Mouse (Mus musculus) ZHBTc4 (cell line): Measurements from ENCODE around the gene Nup210l.
A peak's percentile ranks its signal among the peaks of the same experiment; 100 is the strongest.
"Not testable (repeated sequence)": the region's sequence is repeated elsewhere in the genome, so short reads cannot be mapped to it uniquely, and the experiment has no call there.

Experiments used
- DNase-seq: peaks from one replicate; pipeline ENCODE4 v3.0.0-alpha.2; 2011; ENCODE audit warnings: low read depth, low spot score

Nup210l gene

DNA sequence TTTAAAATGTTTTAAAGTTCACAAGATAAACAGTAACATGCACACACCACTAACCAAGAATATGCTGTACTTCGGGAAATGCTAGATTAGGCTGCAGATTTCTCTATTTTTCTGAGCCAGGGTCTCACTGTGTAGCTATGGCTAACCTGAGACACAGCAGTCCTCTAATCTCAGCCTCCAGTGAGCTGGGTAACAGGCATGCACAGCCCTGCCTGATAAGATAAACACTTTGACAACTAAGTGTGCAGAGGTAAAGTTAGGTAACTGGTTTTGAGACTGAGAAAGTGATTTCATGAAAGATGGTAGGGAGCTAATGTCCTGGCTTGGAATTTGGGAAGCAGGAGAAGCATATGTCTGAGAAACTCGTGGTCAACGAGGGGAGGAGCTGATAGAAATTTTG is 9.5 kb upstream of the Nup210l start:
- no peak for DNase-seq

DNA sequence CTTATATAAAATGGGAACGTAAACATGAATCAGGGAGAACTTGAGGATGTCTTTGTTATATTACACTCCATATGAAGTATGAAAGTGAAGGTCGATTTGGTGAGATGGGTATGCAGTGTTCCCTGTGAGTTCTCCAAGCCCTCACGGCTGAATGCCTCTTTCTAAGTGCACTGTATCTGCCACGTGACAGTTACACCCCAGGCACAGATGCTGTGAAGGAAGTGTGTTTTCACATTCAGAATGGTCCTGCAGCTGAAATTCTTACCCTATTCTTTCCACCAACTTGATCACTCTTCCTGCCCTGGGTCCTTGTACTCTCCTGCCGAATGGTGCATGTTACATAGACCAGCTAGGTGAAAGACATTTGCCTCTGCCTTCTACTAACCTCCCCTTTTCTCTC is 6.0 kb upstream of the Nup210l start:
- no peak for DNase-seq

DNA sequence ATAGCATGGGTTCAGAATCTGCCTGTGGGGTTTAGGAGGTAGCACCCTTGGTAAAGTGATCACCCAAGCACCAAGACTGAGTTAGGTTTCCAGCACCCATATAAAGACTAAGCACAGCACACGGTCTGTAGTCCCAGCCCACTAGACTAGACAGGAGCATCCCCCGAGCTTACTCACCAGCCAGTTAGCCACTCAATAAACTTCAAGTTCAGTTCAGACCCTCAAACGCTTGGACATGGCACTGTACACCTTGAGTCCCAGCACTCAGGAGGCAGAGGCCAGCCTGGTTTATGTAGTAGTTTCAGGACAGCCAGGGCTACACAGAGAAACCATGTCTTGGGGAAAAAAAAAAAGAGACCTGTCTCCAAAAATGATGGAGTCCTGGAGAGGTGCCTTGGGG is 2.9 kb upstream of the Nup210l start:
- no peak for DNase-seq

DNA sequence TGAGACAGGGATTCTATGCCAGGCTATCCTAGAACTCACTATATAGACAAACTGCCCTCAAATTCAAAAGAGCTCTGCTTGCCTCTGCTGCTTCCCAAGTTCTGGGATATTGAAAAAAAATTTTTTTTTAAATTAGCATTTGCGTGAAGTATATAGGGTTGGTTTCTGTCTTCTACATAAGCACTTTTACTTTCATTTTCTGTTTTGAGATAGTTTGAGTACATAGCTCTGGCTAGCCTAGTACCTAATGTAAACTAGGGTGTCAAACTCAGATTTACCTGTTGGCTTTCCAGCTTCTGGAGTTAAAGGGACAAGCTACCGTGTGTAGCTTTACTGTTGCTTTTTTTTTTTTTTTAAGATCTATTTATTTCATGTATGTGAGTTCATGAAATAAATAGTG is 2.3 kb upstream of the Nup210l start:
- no peak for DNase-seq

DNA sequence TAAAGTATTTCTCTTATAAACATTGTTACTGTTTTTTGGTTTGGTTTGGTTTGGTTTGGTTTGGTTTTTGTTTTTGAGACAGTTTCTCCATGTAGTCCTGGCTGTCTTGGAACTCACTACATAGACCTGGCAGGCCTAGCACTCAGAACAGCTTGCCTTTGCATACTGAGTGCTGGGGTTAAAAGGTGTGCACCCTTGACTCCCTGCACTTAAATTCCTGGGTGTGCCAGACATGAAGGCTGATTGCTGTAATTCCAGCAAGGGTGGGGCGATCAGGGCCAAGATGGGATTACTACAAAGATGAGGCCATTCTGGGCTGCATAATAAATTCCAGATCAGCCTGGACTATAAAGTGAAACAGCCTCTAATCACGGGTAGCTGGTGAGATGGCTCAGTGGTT is 1.7 kb upstream of the Nup210l start:
- peak; percentile 81 for DNase-seq

DNA sequence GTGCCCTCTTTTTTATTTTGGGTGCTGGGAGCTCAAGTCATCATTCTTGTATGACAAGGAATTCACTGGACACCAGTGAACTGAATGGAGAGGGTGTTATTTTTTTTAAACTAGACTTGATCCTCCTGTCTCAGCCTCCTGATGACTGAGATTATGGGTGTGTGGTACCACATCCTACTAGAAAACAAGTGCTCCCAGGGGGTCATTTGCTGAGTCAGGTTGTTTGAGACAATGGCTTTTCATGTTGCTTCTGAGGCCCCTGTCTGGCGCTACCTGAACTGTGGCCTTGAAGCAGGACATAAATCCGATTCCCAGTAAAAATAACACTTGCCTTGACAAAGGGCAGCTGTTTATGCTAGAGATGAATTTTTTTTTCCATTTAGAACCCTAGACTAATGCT is 756 bp upstream of the Nup210l start:
- no peak for DNase-seq

DNA sequence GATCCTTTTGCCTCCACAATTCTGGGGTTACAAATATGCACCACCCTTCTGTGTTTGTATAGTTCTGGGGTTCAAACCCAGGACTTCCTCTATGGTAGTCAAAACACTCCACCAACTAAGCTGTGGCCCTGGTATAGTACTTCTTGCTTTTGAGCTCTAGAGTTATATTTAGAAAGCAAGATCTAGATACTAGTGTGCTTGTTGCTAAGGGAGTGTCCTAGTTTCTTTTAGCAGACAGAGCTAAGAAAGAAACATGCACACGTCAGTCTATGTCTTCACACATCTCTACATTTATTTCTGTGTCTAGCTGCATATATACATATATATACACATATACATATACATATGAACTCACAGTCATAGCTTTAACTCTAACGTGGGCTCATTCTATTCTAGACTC is 7.8 kb downstream of the Nup210l start:
- no peak for DNase-seq

DNA sequence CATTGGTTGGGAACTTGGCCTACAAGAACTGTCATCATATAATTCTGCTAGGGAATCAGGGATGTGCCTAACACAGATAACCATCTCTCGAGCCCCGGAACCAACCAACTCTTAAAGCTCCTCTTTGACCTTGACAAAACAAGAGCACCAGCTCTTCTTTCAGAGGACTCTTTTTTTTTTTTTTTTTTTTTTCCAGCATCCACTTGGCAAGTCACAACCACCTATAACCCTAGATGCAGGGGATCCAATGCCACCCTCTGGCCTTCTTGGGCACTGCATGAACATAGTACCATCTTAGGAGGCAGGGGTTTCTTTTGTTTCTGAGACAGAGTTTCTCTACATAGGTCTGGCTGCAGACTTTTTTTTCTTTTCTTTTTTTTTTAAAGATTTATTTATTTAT is 10.4 kb downstream of the Nup210l start:
- DNase-seq: peak; percentile 65

DNA sequence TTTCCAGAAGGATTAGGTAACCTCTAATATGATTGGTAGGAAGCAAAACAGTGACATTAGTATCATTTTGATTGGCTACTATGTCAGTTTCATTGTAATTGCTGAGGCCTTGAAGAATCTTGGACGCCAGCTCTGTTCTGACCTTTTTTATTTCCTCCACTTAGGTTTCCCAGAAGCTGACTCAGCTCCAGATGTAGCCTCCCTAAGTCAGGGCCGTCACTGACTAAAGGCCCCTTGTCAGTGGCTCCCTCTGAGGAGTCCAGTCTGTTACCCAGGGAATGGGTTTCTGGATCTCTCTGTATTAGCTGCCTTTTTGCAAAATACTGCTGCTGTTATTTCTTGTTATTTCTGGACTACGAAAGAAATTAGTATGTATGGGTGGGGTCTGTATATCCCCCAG is 11.6 kb downstream of the Nup210l start:
- DNase-seq: no peak

DNA sequence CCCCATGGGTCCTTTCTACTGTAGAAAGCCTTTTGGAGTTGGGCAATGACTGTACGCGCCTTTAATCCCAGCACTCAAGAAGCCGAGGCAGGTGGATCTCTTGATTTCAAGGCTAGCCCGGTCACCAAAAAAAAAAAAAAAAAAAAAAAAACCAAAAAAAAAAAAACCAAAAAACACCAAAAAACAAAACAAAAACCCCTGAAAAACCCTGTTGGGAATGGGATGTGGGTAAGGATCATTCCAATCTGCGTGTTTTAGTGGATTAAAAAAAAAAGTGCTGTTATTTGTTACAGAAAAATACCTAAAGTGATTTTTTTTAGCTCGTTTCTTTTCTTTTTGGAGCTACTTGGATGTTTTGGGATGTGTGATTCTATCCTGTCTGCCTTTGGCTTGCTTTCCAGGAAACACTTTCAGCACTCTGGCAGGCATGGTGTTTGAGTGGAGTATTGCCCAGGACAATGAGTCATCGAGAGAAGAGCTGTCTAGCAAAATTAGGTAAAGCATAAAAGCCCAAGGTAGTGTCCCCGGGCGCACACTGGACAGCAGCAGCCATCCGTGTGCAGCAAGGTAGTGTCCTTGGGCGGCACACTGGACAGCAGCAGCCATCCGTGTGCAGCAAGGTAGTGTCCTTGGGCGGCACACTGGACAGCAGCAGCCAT is 14.3 kb downstream of the Nup210l start:
- DNase-seq: no peak

DNA sequence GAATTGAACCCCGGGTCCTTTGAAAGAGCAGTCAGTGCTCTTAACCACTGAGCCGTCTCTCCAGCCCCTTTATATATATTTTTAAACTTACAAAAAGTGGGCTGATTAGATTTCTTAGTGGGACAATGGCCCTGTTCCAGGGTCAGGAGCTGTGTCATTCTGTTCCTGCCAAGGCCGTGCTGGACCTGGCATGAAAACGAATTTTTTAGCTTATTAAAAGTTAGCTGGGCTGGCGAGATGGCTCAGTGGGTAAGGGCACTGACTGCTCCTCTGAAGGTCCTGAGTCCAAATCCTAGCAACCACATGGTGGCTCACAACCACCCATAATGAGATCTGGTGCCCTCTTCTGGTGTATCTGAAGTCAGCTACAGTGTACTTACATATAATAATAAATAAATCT is 18.1 kb downstream of the Nup210l start:
- not testable (repeated sequence) for DNase-seq

DNA sequence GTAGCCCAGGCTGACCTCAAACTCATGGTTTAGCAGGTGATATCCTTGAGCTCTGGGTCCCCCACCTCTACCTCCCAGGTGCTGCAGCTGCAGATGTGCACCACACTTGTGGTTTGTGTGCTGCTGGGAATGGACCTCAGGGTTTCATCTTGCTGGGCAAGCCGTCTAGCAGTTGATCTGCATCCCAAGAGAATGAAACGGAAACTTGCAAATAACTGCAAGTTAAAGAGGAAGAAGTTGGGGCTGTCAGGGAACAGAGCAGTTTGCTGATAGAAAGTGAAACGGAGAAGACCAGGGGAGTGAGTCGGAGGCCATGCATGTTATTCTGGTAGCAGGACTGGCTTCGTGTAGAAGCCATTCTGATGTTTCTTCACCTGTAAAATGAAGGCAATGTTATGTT is 21.8 kb downstream of the Nup210l start:
- no peak for DNase-seq

DNA sequence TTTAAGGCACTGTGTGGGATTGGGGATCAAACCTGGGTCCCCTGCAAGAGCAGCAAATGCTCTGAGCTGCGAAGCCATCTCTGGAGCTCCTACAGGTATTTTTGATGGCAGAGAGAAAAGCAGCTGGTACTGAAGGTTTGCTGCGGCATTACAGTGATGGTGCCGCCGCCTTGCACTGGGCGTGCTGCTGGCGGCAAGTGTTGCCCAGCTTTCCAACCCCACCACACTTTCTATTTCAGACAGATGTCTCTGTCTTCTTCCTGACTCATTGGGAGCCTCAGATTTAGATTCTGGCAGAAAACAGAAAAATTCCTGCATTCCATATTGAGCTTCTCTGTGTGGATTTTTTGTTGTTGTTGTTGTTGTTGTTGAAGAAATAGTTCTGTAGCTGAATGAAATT is 23.9 kb downstream of the Nup210l start:
- DNase-seq: no peak

DNA sequence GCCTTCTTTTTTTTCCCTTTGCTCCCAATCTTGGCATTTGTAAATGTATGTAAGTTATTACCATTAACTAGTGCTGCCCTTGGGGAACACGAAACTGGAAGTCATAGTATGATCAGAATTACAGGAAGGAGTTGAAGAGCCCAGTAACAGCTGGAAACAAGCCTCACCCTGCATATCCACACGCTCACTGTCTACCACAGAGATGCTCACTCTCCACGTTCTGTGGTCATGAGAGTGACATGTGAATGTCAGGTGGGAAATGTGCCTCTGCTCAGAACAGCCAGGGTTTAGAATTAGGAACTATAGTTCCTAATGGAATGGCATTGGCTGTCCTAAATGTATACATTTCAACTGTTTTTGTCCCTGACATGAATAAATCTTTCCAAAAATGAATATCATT is 28.8 kb downstream of the Nup210l start:
- no peak for DNase-seq

DNA sequence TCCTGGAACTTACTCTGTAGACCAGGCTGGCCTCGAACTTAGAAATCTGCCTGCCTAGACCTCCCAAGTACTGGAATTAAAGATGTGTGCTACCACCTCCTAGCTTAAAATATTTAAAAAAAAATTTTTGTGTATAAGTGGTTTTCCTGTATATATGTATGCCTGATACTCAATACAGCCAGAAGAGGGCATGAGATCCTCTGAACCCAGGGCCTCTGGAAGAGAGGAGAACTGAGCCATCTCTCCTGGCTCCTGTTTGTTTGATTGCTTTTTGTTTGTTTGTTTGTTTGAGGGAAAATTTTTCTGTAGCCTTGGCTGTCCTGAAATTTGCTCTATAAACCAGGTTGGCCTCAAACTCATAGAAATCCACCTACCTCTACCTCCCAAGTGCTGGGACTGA is 29.4 kb downstream of the Nup210l start:
- DNase-seq: no peak

DNA sequence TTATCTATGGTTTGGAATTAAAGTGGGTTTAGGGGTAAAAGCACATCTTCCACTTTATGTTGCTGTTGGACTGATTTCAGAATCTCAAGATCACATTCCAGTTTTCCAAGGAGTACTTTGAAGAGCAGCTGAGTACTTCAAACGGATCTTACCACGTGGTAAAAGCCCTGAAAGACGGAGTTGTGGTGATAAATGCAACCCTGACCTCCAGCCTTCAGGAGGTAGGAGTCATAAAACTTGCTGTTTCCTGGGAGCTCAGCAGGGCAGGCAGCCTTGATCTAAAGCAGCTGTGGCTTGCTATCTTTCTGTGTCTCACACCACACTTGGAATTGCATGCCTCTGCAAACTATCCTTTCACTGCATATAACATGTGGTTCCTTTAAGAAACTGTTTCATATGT is 30.6 kb downstream of the Nup210l start:
- no peak for DNase-seq

DNA sequence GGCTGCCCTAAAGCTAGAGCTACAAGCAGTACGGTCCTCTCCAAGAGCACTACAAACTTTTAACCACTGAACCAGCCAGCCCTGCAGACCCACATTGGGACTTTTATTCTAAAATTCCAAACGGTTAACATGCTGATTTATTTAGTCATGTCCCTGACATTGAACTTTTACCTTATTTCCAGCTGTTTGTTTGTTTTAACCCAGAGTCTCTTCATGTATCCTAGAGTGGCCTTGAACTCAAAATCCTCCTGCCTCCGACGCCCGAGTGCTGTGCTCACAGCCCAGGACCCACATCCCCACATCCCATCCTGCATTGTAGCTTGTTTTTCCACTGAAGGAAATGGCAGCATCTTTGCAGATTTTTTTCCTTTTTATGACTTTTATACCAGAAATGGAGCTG is 31.1 kb downstream of the Nup210l start:
- no peak for DNase-seq

DNA sequence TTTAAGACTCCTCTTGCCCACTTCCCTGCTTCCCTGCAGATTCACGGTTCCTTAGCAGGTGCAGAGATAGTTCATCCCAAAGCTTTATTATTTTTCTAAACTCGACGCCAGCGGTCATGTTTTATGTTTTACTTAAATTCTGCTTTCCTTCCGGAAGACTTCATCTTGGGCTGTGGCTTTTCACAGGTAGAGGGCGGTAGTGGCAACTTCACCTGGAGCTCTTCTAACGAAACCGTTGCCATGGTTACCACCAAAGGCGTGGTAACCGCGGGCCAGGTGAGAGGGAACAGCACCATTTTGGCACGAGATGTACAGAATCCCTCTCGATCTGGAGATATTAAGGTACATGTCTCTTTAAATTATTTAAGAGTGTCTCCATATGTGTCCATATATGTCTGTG is 32.7 kb downstream of the Nup210l start:
- DNase-seq: peak; percentile 87

DNA sequence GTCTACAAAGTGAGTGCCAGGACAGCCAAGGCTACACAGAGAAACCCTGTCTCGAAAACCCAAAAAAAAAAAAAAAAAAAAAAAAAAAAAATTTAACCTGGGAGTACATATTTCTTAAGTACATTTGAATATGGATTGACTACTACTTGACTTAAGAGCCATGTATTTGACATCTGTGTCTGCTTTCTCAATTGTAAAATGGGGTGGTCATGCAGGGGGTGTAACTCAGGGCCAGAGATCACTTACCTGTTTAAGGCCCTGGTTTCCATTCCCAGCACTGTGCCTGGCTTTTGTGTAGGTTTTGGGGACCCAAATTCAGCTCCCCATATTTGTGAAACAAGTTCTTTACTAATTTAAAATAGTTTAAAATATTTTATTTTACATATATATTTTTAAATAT is 33.7 kb downstream of the Nup210l start:
- no peak for DNase-seq

DNA sequence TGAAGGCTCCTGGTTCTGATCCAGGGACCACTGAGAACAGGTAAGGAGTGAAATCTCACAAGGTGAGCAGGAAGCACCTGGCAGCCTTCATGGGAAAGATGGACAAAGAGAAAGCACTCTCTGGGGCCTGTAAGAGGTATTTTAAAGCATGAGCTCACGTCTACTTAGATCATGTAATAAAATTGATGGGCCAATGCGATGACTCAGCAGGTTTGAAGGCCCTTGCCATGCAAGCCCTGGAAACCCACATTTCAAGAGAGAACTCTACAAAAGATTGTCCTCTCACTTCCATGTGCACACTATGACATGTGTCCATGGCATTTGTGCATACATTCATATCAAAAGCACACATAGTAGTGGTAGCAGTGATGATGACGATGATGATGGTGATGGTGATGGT is 36.0 kb downstream of the Nup210l start:
- DNase-seq: no peak

DNA sequence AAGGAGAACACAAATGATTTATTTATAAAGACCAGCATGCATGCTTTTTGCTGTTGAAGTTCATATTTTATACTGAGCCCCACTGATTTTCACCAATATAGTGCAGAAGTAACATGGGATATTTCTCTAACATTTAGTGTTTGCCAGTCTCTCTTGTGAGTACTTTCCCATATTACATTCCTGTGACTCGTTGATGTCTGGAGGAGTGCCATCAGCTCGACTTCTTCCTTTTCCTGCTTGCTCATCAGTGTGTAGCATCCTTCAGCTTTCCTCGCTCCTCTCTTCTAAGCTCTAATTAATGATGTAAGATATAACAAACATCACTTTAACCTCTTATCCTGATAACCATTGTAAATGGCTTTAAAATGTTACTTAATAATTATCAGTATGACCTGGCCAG is 41.5 kb downstream of the Nup210l start:
- no peak for DNase-seq

DNA sequence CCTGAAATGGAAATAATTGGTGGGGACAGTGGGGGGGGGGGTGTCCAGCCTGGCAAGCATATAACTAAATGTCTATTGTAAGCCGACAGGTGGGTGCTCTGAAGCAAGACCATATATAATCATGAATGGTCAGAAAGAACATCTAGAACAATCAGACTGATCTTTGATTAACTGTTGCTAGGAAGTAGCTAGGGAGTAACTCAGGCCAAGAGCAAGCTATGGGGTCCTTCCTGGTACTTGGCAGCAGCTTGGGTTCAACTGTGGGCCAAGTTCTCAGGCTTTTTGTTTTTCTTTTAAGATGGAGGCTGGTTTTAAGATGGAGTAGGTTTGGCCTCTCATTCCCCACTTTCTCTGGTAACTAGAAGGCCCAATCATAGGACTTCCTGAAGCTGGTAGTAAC is 42.7 kb downstream of the Nup210l start:
- DNase-seq: no peak

DNA sequence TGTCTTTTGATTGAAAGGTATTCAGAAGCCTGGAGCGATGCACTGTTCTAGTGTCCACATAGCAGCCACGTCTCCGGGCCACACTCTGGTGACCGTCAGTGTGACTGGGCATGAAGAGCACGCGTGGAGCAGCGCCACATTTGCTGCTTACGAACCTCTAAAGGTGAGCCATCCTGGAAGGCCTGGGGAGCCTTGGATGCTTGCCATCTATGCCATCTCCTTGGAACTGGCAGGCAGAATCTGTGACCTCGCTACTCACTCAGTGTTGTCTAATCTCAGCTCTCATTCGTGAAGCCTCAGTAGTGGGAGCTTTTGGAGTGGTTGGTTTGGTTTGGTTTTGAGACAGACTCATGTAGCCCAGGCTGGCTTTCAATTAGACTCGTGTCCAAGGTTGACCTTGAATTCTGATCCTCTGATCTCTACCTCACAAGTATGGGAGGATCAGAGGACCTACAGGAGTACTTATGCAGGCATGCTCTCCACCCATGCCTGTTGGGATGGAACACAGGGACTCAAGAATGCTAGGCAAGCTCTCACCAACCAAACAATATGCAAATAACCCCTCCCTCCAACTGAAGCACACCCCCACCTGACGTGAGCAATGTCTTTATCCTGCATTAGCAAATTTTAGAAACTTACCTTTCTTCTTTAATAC is 47.3 kb downstream of the Nup210l start:
- DNase-seq: peak; percentile 94

DNA sequence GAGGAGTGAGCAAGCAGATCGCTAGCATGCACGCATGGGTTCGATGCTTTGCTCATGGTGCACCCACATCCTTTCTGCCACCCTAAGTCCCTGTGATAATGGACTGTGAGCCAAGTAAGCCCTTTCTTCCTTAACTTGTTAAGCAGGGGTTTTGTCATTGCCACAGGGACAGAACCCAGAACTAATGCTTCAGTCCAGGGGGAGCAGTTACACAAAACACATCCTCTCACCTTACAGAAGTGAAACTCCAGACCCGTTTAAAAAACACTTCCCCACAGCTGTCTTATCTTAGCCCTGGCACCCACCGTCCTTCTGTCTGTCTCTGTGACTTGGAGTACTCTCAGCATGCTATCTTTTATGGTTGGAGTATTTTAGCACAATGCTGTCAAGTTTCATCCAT is 52.1 kb downstream of the Nup210l start:
- DNase-seq: no peak
